Mouse (Mus musculus): ENCODE results near the gene Gm9999. TPM values are rescaled to one million over a fixed set of nuclear protein-coding genes. Genes with fewer than 3 reads are reported as not detected.

Gm9999 gene
- polyA plus RNA-seq, 1 experiment: not detected

DNA sequence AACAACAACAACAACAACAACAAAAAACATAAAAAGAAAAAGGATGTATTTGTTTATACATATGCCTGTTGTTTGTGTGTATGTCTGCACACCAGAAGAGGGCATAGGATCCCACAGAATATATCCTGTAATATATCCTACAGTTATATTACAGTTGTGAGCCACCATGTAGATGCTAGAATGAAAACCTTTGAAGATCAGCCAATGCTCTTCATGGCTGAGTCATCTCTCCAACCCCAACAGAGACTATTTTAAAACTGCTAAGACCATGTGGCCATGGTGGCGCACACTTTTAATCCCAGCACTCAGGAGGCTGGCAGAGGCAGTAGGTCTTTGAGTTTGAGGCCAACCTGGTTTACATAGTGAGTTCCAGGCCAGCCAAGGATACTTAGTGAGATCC, 44.1 kb downstream of the Gm9999 start:
- 82% methylated on average over 1 of the region's 1 CpGs for WGBS
- H3K4me1 ChIP-seq (ENCODE audit: control insufficient read depth, insufficient read depth, low read length): no peaks in the 10 kb centered on the region; the same call in none of the 2 replicates
- TF ChIP-seq CTCF (IDR thresholded peaks at IDR 0.05; ENCODE audit: control insufficient read depth, insufficient read depth, low read length) (no peak), POLR2A (IDR thresholded peaks at IDR 0.05; ENCODE audit: borderline replicate concordance, control insufficient read depth, low read depth, low read length) (no peak)

DNA sequence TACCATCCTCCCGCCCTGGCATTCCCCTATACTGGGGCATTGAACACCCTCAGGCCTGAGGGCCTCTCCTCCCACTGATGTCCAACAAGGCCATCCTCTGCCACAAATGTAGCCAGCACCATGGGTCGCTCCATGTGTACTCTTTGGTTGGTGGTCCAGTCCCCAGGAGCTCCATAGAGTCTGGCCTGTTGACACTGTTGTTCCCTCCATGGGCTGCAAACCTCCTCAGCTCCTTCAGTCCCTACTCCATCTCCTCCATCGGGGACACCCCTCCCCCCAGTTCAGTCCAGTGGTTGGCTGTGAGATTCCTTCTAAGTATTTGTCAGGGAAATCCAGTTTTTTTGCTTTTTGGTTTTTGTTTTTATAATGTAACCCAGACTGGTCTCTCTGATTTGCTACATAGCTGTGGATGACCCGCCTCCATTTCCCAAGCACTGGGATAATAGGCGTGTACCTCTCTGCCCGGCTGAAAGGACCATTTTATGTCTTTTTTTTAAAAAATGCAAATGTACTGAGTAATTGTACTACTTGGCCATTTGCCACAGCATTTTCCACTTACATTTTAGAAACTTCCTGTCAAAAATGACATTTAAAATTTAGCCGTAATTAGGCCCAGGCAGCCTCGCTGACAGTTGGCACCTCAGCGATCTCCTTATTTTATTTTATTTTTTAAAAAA, 47.3 kb downstream of the Gm9999 start:
- Histone ChIP-seq H3K27ac (ENCODE audit: control insufficient read depth, insufficient read depth, low read depth, low read length, poor library complexity) (no peak overlapping the region), H3K4me1 (ENCODE audit: control insufficient read depth, insufficient read depth, low read length) (no peaks in the 10 kb centered on the region; the same call in none of the 2 replicates), H3K4me3 (replicated peaks; ENCODE audit: control insufficient read depth, low read depth, low read length) (no peak overlapping the region)
- WGBS: 56% methylated on average over 9 of the region's 9 CpGs
- TF ChIP-seq POLR2A (IDR thresholded peaks at IDR 0.05; ENCODE audit: borderline replicate concordance, control insufficient read depth, low read depth, low read length) (no peak), CTCF (IDR thresholded peaks at IDR 0.05; ENCODE audit: control insufficient read depth, insufficient read depth, low read length) (no peak)

More for the DNA sequence above, 44.1 kb downstream of the Gm9999 start:
- H3K4me3 ChIP-seq (replicated peaks; ENCODE audit: control insufficient read depth, low read depth, low read length): no peak overlapping the region
- H3K27ac ChIP-seq (ENCODE audit: control insufficient read depth, insufficient read depth, low read depth, low read length, poor library complexity): no peak overlapping the region

GRCm38 (mm10) chr7:47031371-47031770, 48.0 kb downstream of the Gm9999 start:
- no peaks in the 10 kb centered on the region; the same call in none of the 2 replicates for H3K4me1 ChIP-seq (ENCODE audit: control insufficient read depth, insufficient read depth, low read length)
- TF ChIP-seq CTCF (IDR thresholded peaks at IDR 0.05; ENCODE audit: control insufficient read depth, insufficient read depth, low read length) (no peak), POLR2A (IDR thresholded peaks at IDR 0.05; ENCODE audit: borderline replicate concordance, control insufficient read depth, low read depth, low read length) (no peak)
- H3K4me3 ChIP-seq (replicated peaks; ENCODE audit: control insufficient read depth, low read depth, low read length): no peak overlapping the region
- WGBS: 28% methylated on average over 4 of the region's 4 CpGs
- H3K27ac ChIP-seq (ENCODE audit: control insufficient read depth, insufficient read depth, low read depth, low read length, poor library complexity): no peak overlapping the region

GRCm38 (mm10) chr7:47034785-47035384, 51.5 kb downstream of the Gm9999 start:
- no peaks in the 10 kb centered on the region; the same call in 1 of the 2 replicates for H3K4me1 ChIP-seq (ENCODE audit: control insufficient read depth, insufficient read depth, low read length)
- H3K27ac ChIP-seq (ENCODE audit: control insufficient read depth, insufficient read depth, low read depth, low read length, poor library complexity): no peak overlapping the region
- TF ChIP-seq POLR2A (IDR thresholded peaks at IDR 0.05; ENCODE audit: borderline replicate concordance, control insufficient read depth, low read depth, low read length): no peak
- no peak for TF ChIP-seq CTCF (IDR thresholded peaks at IDR 0.05; ENCODE audit: control insufficient read depth, insufficient read depth, low read length)
- 52% methylated on average over 4 of the region's 4 CpGs for WGBS
- no peak overlapping the region for H3K4me3 ChIP-seq (replicated peaks; ENCODE audit: control insufficient read depth, low read depth, low read length)

GRCm38 (mm10) chr7:47035426-47035825, 52.0 kb downstream of the Gm9999 start:
- no peaks in the 10 kb centered on the region; the same call in 1 of the 2 replicates for H3K4me1 ChIP-seq (ENCODE audit: control insufficient read depth, insufficient read depth, low read length)
- H3K4me3 ChIP-seq (replicated peaks; ENCODE audit: control insufficient read depth, low read depth, low read length): no peak overlapping the region
- WGBS: 61% methylated on average over 8 of the region's 8 CpGs
- no peak for TF ChIP-seq CTCF (IDR thresholded peaks at IDR 0.05; ENCODE audit: control insufficient read depth, insufficient read depth, low read length)
- TF ChIP-seq POLR2A (IDR thresholded peaks at IDR 0.05; ENCODE audit: borderline replicate concordance, control insufficient read depth, low read depth, low read length): no peak
- H3K27ac ChIP-seq (ENCODE audit: control insufficient read depth, insufficient read depth, low read depth, low read length, poor library complexity): no peak overlapping the region

Other genes starting within 250 kb of the Gm9999 start
- gene Saa1, start 240.6 kb upstream of the Gm9999 start, polyA plus RNA-seq (2011; ENCODE audit: insufficient read depth, insufficient read length, low replicate concordance, missing spikeins): not detected in 2 replicates
- gene Saa2, start 231.8 kb upstream of the Gm9999 start, polyA plus RNA-seq (2011; ENCODE audit: insufficient read depth, insufficient read length, low replicate concordance, missing spikeins): not detected in 2 replicates
- gene Hps5, start 187.5 kb upstream of the Gm9999 start, polyA plus RNA-seq (2011; ENCODE audit: insufficient read depth, insufficient read length, low replicate concordance, missing spikeins): 6.0 and 19.3 TPM in 2 replicates
- gene Gtf2h1, start 187.5 kb upstream of the Gm9999 start, polyA plus RNA-seq (2011; ENCODE audit: insufficient read depth, insufficient read length, low replicate concordance, missing spikeins): 16.0 and 20.0 TPM in 2 replicates
- 177 and 332 TPM in 2 replicates for gene Ldha, start 142.1 kb upstream of the Gm9999 start, polyA plus RNA-seq (2011; ENCODE audit: insufficient read depth, insufficient read length, low replicate concordance, missing spikeins)
- gene Ldhc, start 122.4 kb upstream of the Gm9999 start, polyA plus RNA-seq (2011; ENCODE audit: insufficient read depth, insufficient read length, low replicate concordance, missing spikeins): 1.3 and 2.6 TPM in 2 replicates
- 36.9 and 46.6 TPM in 2 replicates for gene Tsg101, start 63.6 kb upstream of the Gm9999 start, polyA plus RNA-seq (2011; ENCODE audit: insufficient read depth, insufficient read length, low replicate concordance, missing spikeins)
- 3.7 and 3.9 TPM in 2 replicates for gene Uevld, start 25.1 kb upstream of the Gm9999 start, polyA plus RNA-seq (2011; ENCODE audit: insufficient read depth, insufficient read length, low replicate concordance, missing spikeins)
- 6.9 and 12.9 TPM in 2 replicates for gene Spty2d1, start 24.8 kb downstream of the Gm9999 start, polyA plus RNA-seq (2011; ENCODE audit: insufficient read depth, insufficient read length, low replicate concordance, missing spikeins)
- 7.4 and 12.4 TPM in 2 replicates for gene Tmem86a, start 67.0 kb downstream of the Gm9999 start, polyA plus RNA-seq (2011; ENCODE audit: insufficient read depth, insufficient read length, low replicate concordance, missing spikeins)
- not detected in 2 replicates for gene Ptpn5, start 150.1 kb downstream of the Gm9999 start, polyA plus RNA-seq (2011; ENCODE audit: insufficient read depth, insufficient read length, low replicate concordance, missing spikeins)
- not detected in 2 replicates for gene Mrgpra6, start 221.3 kb downstream of the Gm9999 start, polyA plus RNA-seq (2011; ENCODE audit: insufficient read depth, insufficient read length, low replicate concordance, missing spikeins)

Measured in bone marrow, adult 2 months (tissue).